Mouse (Mus musculus) urinary bladder, postnatal 4 days (tissue): ENCODE data around the gene Snrk.

Experiments used
- DNase-seq, 2 experiments: peaks; one replicate each; pipeline ENCODE4 v3.0.0; 2021 to 2022; ENCODE audit warnings: low spot score in 2 of 2

Snrk gene

GRCm38 (mm10) chr9:122143219-122143618, 26.2 kb downstream of the Snrk start:
- peak in 1 of 2 experiments; percentile 14 for DNase-seq

GRCm38 (mm10) chr9:122144776-122145175, 27.7 kb downstream of the Snrk start:
- peak in 1 of 2 experiments; percentile 44 for DNase-seq

DNA sequence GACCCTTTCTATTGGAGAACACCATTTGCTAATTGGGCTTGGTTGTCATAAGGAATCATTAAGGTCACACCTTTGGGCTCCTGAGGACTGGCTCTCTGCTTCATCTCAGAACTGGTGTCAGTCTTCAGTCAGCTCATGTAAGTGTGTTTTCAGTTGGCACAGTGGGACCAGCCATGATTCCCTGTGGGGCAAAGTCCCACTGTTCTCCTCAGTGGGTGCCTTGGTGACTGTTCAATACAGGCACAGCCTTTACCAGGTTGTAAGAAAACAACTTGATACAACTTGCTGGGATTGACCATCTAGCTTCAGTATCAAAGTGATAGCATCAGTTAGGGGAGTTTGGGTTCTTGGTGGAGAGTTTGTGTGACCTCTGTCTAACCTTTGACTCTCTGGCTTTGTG, 28.6 kb downstream of the Snrk start:
- peak in 1 of 2 experiments; percentile 41 for DNase-seq

- peak in 1 of 2 experiments; percentile 32 for DNase-seq
Measured at GRCm38 (mm10) chr9:122146124-122146870, 29.2 kb downstream of the Snrk start.

DNA sequence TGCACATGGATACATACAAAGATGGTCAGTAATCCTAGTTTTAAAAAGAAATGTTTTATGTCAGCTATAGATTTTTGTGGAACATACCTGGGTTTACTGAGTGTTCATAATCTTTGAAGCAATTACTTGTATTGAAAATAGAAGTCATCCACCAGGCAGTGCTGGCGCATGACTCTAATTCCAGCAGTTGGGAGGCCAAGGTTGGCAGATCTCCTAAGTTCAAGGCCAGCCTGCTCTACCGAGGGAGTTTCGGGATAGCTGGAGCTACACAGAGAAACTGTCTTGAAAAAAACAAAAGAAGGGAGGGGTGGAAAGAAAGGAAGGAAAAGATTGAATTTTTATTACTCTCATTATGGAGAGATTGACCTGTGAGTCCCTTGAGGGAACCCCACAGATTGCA, 31.3 kb downstream of the Snrk start:
- DNase-seq, result peak in 1 of 2 experiments; percentile 17

DNA sequence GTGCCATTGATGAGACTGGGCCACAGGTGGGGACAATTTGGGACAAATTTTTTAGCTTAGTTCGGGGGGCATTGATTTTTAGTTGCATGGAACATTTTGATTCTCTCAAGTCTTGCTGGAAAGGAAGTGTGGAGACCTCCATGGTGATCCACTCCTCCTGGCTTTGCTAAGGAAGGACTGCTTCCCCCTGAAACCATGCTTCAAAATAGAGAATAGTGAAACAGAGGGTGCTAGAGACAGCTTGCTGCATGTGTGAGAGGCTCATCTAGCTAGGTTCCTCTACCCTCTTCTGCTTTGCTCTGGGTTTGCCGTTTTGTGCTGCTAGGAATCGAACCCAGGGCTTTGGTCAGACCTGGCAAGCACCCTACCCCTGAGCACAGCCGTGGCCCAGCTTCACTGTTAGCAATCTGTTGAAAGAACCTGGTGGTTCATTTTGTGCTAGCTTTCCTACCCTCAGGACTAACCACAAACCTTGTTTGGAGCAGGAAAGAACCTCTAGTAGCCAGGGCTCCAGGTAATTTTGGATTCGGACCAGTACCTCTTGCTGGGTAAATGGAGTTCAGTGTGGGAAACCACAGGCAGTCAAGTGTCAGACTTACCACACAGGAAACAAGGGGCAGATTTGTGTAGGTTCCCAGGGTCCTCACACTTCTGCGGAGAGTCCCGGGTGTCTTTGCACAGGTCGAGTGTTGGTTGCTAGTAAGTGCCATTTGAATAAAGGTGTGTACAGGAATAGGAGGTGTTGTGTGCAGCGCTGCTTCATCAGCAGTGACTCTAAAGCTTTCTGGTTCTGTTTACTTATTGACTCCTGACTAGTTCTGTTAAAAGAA, 33.1 kb downstream of the Snrk start:
- peak in 1 of 2 experiments; percentile 40 for DNase-seq

DNA sequence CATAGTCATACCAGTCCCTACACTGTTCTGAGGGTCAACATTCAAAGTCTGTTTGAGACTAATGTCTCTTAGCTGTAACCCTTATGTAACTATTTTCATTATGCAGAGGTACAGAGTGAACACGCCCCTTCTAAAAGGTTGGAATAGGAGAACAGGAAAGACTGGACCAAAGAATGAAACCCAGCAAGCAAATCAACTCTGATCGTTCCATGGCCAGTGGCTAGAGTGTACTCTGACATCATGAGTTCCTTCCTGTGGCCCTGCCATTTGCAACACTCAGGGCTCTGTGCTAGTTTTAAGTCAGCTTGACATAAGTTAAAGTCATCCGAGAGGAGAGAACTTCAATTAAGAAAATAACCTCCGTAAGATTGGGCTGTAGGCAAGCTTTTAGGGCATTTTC, 35.0 kb downstream of the Snrk start:
- no peak for DNase-seq

GRCm38 (mm10) chr9:122152501-122152900, 35.4 kb downstream of the Snrk start:
- DNase-seq, result no peak

DNA sequence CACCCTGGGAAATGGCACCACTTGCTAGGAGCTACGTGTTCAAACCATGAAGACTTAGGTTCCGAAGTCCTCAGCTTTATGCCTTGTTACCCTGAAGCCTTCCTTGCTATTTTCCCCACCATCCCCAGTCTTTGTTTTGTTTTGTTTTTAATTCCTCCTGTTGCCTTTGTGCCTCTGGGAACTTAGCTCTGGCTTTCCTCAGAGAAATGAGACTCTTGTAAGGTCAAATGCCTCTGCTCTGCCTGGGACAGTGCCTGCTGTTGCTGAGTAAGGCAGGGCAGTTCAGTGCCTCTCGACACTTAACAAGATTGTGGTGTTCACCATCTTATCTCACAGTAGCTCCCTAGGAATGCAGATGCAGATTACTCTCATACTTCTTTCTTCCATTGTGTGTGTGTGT, 36.4 kb downstream of the Snrk start:
- no peak for DNase-seq

DNA sequence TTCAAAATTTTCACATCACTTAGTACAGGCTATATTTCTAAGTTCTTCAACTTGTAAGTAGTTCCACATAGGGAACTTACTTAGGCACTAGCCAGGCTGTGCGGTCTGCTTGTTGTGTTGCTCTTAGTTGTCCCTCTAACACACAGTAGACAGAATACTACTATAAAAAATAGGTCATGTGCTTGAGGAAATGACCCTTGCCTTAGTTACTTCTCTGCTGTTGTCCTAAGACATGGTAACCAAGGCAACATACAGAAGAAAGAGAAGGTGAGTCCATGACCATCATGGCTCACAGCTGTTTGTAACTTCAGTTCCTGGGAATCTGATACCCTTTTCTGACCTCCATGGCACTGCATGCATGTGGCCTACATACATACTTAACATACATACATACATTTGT, 38.1 kb downstream of the Snrk start:
- no peak for DNase-seq

- no peak for DNase-seq
Measured at GRCm38 (mm10) chr9:122156389-122157078, 39.5 kb downstream of the Snrk start.

- no peak for DNase-seq
Measured at GRCm38 (mm10) chr9:122157079-122157441, 40.0 kb downstream of the Snrk start.

DNA sequence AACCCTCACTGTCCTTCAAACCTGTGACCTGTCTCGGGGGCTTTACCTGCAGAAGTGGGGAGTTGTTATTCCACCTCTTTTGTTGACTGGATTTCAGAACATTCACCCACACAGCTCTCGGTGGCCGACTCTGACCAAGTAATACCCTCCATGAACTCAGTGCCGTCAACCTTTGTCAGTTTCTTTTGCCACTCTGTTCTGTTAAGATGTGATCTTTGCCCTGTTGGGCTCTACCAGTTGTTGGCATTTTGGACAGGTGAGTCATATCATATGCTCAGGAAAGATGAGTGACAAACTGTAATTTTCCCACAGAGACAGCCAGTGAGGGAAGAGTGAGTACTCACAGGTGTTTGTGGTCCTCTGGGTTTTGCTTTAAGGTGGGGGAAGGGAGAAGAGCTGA, 47.5 kb downstream of the Snrk start:
- DNase-seq, result no peak

GRCm38 (mm10) chr9:122167719-122168118, 50.7 kb downstream of the Snrk start:
- DNase-seq, result peak in 1 of 2 experiments; percentile 16

DNA sequence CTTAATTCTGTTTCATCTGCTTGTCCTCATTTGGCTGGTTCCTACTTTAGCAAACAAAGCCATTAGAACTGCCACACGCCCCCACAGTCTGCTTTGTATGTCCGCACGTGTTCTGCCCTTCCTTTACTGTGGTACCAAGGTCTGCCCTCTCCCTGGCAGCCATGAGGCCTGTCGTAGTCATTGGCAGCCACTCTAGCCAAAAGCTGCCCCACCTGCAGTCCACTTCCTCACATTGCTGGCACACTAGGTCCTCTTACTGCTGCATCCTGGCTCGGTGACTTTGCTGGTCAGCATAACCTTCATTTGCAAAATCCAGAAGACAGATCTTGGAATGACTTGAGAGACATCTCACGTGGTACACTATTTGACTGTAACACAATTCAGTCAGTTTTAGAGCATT, 52.8 kb downstream of the Snrk start:
- DNase-seq, result no peak

DNA sequence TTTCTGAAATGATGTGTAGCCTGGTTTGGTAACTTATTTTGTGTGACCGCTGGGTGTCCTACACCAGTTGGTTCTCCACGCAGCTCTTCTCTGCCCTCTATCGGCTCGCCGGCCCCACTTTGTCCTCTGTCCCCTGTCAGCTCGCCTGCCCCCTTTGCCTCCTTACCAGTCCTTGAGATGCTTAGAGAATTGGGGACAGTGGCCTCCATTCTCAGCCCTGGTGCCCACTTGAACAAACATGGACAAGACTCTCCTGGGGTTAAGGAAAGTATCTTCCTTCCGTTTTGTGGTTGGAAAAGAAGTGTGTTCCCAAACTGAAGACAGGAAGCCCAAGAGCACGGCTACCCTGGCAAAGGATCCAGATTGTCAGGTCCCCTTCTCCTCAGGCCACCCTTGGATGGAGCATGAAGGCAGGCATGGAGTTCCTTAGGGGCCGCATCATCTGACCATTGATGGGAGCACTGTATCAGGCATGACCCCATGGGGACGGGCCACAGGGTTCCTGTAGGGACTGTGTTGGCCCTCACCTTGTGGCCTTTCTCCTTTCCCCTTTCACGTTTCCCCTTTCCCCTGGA, 55.6 kb downstream of the Snrk start:
- DNase-seq, result no peak

DNA sequence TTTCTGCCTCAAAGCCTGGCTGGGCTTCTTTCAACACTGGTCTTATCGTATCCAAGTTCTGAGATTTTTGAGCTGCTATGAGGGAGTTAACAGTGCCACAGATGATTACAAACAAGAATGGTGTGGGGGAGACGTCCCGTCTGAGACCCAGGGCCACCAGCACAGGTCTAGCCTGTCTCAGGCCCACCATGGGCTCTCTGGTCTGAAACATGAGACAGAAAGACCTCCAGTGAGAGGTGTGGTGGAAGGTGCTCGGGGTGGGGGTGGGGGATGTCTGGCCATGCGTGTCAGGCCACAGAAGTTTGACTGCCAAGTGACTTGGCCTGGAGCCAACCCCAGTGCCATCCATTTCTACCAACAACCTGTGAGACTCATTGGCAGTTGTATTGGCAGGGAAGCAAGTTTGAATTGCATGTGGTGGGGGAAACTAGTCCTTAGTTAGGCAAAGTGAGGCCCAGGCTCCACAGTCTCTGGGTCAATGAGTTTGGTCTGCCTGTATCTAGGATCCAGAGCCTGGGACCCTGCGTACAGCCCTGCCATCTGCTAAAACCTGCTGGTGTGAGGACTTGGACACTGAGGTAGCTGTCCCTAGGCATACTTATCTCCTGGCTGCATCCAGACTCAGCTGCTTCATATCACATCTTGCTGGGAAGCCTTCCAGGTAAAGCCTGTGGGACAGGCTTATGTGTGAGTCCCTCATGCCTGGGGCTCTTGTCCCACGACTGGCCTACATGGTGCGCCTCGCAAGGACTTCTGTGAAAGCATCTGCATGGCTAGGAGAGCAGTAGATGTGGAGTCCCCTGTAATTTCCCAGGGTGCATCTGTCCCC, 56.6 kb downstream of the Snrk start:
- no peak for DNase-seq

- no peak for DNase-seq
Measured at GRCm38 (mm10) chr9:122174723-122175122, 57.7 kb downstream of the Snrk start.

DNA sequence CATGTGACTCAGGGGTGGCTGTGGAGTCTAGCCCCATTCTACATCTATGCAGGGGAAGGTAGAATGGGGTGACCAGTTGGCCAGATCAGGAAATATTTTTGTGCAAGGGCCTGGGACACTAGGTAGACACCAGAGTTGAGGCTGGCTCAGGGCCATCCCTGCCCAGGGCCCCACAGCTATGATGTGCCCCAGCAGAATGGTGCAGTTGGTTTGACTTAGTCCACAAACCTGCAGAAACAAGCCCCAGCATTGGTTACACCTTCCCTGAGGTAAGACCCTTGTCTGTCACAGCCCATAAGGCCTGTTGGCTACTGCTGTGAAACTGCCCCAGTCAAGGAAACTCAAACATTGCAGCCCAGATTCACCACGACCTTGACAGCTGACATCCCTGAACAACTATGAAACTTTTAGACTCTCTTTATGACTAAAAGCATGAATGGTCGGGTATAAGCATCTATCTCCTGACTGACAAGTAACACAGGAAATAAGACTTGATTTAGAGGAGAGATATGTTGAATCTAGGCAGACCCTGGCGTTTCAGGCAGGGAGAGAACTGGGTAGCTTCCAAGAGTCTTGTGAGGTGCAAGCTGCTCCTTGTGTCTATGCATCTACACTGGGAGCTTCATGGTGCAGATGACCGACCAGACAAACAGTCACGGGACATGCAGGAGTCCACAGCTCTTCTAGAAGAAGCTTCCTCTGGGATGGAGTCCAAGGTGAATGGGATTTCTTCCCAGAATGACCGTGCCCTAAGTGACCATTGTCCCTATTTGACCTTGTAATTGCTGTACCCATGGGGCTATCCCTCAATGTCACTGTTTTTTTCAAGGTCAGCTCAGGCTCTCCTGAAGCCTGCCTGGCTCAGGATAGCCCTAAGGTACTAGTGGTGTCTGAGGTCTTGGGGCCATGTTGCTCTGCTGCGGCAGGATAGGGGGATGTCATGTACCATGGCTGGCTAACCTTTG, 60.5 kb downstream of the Snrk start:
- no peak for DNase-seq

GRCm38 (mm10) chr9:122178427-122178826, 61.4 kb downstream of the Snrk start:
- DNase-seq, result no peak
